Mouse (Mus musculus) stomach, embryonic 15.5 days (tissue): ENCODE data around the gene Gps2. TPM values are rescaled to one million over a fixed set of nuclear protein-coding genes. Genes with fewer than 3 reads are reported as not detected.
A peak's percentile ranks its signal among the peaks of the same experiment; 100 is the strongest.

Experiments
- ATAC-seq: fragments of 200-750 bp; cut with Nextera tagmentation; 2 replicates; pipeline ENCODE4 v1.8.0; 2017; ENCODE audit warnings: low read depth, moderate number of reproducible peaks, moderate TSS enrichment; ENCODE audit not compliant: insufficient read depth, low FRiP score
- H3K27ac ChIP-seq: fragments of 300-500 bp; sonication (generic); 2 replicates; pipeline ENCODE4 v1.5.1; 2015; ENCODE audit warnings: mild to moderate bottlenecking, inconsistent platforms
- H3K27me3 ChIP-seq: fragments of 300-500 bp; sonication (generic); replicated peaks from 2 replicates; pipeline ENCODE4 v1.6.1; 2015; ENCODE audit warnings: inconsistent platforms
- H3K36me3 ChIP-seq: fragments of 300-500 bp; sonication (generic); 2 replicates; pipeline ENCODE4 v1.6.1; 2015; ENCODE audit warnings: inconsistent platforms
- H3K4me1 ChIP-seq: fragments of 300-500 bp; sonication (generic); 2 replicates; pipeline ENCODE4 v1.6.1; 2015; ENCODE audit warnings: inconsistent platforms
- H3K4me2 ChIP-seq: fragments of 300-500 bp; sonication (generic); 2 replicates; pipeline ENCODE4 v1.6.1; 2015; ENCODE audit warnings: mild to moderate bottlenecking, inconsistent platforms
- H3K4me3 ChIP-seq: fragments of 300-500 bp; sonication (generic); replicated peaks from 2 replicates; pipeline ENCODE4 v1.5.1; 2015; ENCODE audit warnings: inconsistent platforms
- H3K9ac ChIP-seq: fragments of 300-500 bp; sonication (generic); 2 replicates; pipeline ENCODE4 v1.6.1; 2015; ENCODE audit warnings: inconsistent platforms
- H3K9me3 ChIP-seq: fragments of 300-500 bp; sonication (generic); 2 replicates; pipeline ENCODE4 v1.6.1; 2016; ENCODE audit warnings: inconsistent platforms
- WGBS: fragments of 180-500 bp; shearing (Covaris S2); methylation state at CpG from one replicate; pipeline ENCODE4 v1.1.7; 2015; 5-methylcytosine and 5-hydroxymethylcytosine counted together
- polyA plus RNA-seq: library from polyadenylated mRNA; unstranded; fragments of >200 nt; fragmentation: Nextera tagmentation; extraction: Ambion mirVana; gene quantifications from 2 replicates; pipeline ENCODE4 v1.2.1, GENCODE M21; 2015

Gene Gps2
- polyA plus RNA-seq = 66.2 and 69.1 TPM in 2 replicates

GRCm38 (mm10) chr11:69913554-69914371 lies at the start of gene Gps2:
Gene Gps2, plus strand, starts transcription at chr11:69913888.
- ATAC-seq = peak; percentile 80
- Histone ChIP-seq H3K36me3 (peaks cover 68% of the 10 kb centered on the region), H3K4me1 (peaks cover 20% of the 10 kb centered on the region), H3K27me3 (no peaks in the 10 kb centered on the region), H3K4me2 (peak within 1 kb of the TSS; percentile 79), H3K9me3 (no peaks in the 10 kb centered on the region), H3K4me3 (peak within 1 kb of the TSS; percentile 69), H3K27ac (peak within 1 kb of the TSS; percentile 85), H3K9ac (peak within 1 kb of the TSS; percentile 82)
- WGBS = 2% methylated on average over 61 of the region's 61 CpGs

- no peak overlapping the region for H3K27ac ChIP-seq
- no peak for ATAC-seq
- no peak overlapping the region for H3K4me3 ChIP-seq
- no peak overlapping the region for H3K9ac ChIP-seq
- no peaks in the 10 kb centered on the region for H3K4me1 ChIP-seq
- no peak overlapping the region for H3K4me2 ChIP-seq
- no peaks in the 10 kb centered on the region for H3K36me3 ChIP-seq
- WGBS = 45% methylated on average over 8 of the region's 8 CpGs
- H3K27me3 ChIP-seq = 0 out of 2 replicates have a peak, but pooled peaks cover under 1% of the 10 kb centered on the region
- H3K9me3 ChIP-seq = no peaks in the 10 kb centered on the region
These were observed 49.4 kb upstream of the Gps2 start for GRCm38 (mm10) chr11:69864138-69864860.

- no peak overlapping the region for H3K4me2 ChIP-seq
- 81% methylated on average over 9 of the region's 9 CpGs for WGBS
- no peaks in the 10 kb centered on the region for H3K4me1 ChIP-seq
- no peak overlapping the region for H3K4me3 ChIP-seq
- H3K36me3 ChIP-seq = no peaks in the 10 kb centered on the region
- no peak overlapping the region for H3K27ac ChIP-seq
- no peaks in the 10 kb centered on the region for H3K9me3 ChIP-seq
- ATAC-seq = no peak
- no peaks in the 10 kb centered on the region for H3K27me3 ChIP-seq
- H3K9ac ChIP-seq = no peak overlapping the region
These were observed 48.1 kb upstream of the Gps2 start for GRCm38 (mm10) chr11:69865561-69865960.

GRCm38 (mm10) chr11:69867335-69867734 lies 46.4 kb upstream of the Gps2 start:
- H3K27ac ChIP-seq = no peak overlapping the region
- H3K36me3 ChIP-seq = no peaks in the 10 kb centered on the region
- ATAC-seq = no peak
- no peak overlapping the region for H3K9ac ChIP-seq
- no peaks in the 10 kb centered on the region for H3K9me3 ChIP-seq
- no peaks in the 10 kb centered on the region for H3K4me1 ChIP-seq
- 58% methylated on average over 9 of the region's 9 CpGs for WGBS
- no peaks in the 10 kb centered on the region for H3K27me3 ChIP-seq
- H3K4me2 ChIP-seq = no peak overlapping the region
- no peak overlapping the region for H3K4me3 ChIP-seq

- ATAC-seq = no peak
- Histone ChIP-seq H3K27me3 (no peaks in the 10 kb centered on the region), H3K36me3 (no peaks in the 10 kb centered on the region), H3K4me1 (no peaks in the 10 kb centered on the region), H3K4me2 (no peak overlapping the region), H3K9me3 (no peaks in the 10 kb centered on the region), H3K9ac (no peak overlapping the region), H3K4me3 (no peak overlapping the region), H3K27ac (no peak overlapping the region)
- 84% methylated on average over 2 of the region's 2 CpGs for WGBS
These were observed 43.2 kb upstream of the Gps2 start for GRCm38 (mm10) chr11:69870289-69871069.

- 87% methylated on average over 7 of the region's 7 CpGs for WGBS
- H3K4me3 ChIP-seq = no peak overlapping the region
These were observed 41.9 kb upstream of the Gps2 start for GRCm38 (mm10) chr11:69871822-69872221.

GRCm38 (mm10) chr11:69872451-69872850 lies 41.2 kb upstream of the Gps2 start:
- H3K4me3 ChIP-seq = no peak overlapping the region
- H3K4me1 ChIP-seq = peaks cover 18% of the 10 kb centered on the region
- H3K27ac ChIP-seq = no peak overlapping the region
- WGBS = 78% methylated on average over 4 of the region's 4 CpGs
- no peaks in the 10 kb centered on the region for H3K9me3 ChIP-seq
- no peak overlapping the region for H3K4me2 ChIP-seq
- no peak for ATAC-seq
- no peaks in the 10 kb centered on the region for H3K27me3 ChIP-seq
- H3K36me3 ChIP-seq = no peaks in the 10 kb centered on the region
- no peak overlapping the region for H3K9ac ChIP-seq

More at GRCm38 (mm10) chr11:69871822-69872221, 41.9 kb upstream of the Gps2 start:
- ATAC-seq = no peak
- no peak overlapping the region for H3K9ac ChIP-seq
- H3K4me1 ChIP-seq = peaks cover 13% of the 10 kb centered on the region
- no peak overlapping the region for H3K4me2 ChIP-seq
- no peak overlapping the region for H3K27ac ChIP-seq
- H3K9me3 ChIP-seq = no peaks in the 10 kb centered on the region
- no peaks in the 10 kb centered on the region for H3K27me3 ChIP-seq
- no peaks in the 10 kb centered on the region for H3K36me3 ChIP-seq

GRCm38 (mm10) chr11:69876186-69876585 lies 37.5 kb upstream of the Gps2 start:
- Histone ChIP-seq H3K27me3 (no peaks in the 10 kb centered on the region), H3K4me2 (no peak overlapping the region), H3K9ac (no peak overlapping the region), H3K36me3 (no peaks in the 10 kb centered on the region), H3K4me3 (no peak overlapping the region), H3K27ac (peak overlapping the region; percentile 72), H3K4me1 (peaks cover 41% of the 10 kb centered on the region), H3K9me3 (no peaks in the 10 kb centered on the region)
- no peak for ATAC-seq
- 36% methylated on average over 7 of the region's 7 CpGs for WGBS

- ATAC-seq = 0 out of 2 replicates have a peak, but pooled peaks have one; percentile 21
- Histone ChIP-seq H3K36me3 (no peaks in the 10 kb centered on the region), H3K9me3 (no peaks in the 10 kb centered on the region), H3K4me3 (no peak overlapping the region; the same call in 1 of the 2 replicates), H3K4me1 (peaks cover 46% of the 10 kb centered on the region), H3K4me2 (peak overlapping the region; percentile 44), H3K9ac (no peak overlapping the region), H3K27me3 (no peaks in the 10 kb centered on the region), H3K27ac (peak overlapping the region; percentile 72)
- WGBS = 5% methylated on average over 12 of the region's 12 CpGs
These were observed 36.8 kb upstream of the Gps2 start for GRCm38 (mm10) chr11:69876867-69877266.

GRCm38 (mm10) chr11:69877878-69878277 lies 35.8 kb upstream of the Gps2 start, which contains the start of gene Tmem95:
Gene Tmem95, minus strand, starts transcription at chr11:69878018.
- no peaks in the 10 kb centered on the region for H3K9me3 ChIP-seq
- no peaks in the 10 kb centered on the region for H3K27me3 ChIP-seq
- H3K9ac ChIP-seq = no peak within 1 kb of the TSS
- H3K27ac ChIP-seq = peak within 1 kb of the TSS; percentile 72
- H3K4me1 ChIP-seq = peaks cover 47% of the 10 kb centered on the region
- H3K4me3 ChIP-seq = peak within 1 kb of the TSS; percentile 3; the same call in 1 of the 2 replicates
- H3K4me2 ChIP-seq = peak within 1 kb of the TSS; percentile 90
- no peak for ATAC-seq
- WGBS = 82% methylated on average over 11 of the region's 11 CpGs
- no peaks in the 10 kb centered on the region for H3K36me3 ChIP-seq

- H3K4me2 ChIP-seq = peak overlapping the region; percentile 90
- 71% methylated on average over 3 of the region's 3 CpGs for WGBS
- ATAC-seq = no peak
These were observed 35.3 kb upstream of the Gps2 start for GRCm38 (mm10) chr11:69878399-69878798.

More at GRCm38 (mm10) chr11:69878399-69878798, 35.3 kb upstream of the Gps2 start:
- no peak overlapping the region for H3K9ac ChIP-seq
- H3K36me3 ChIP-seq = no peaks in the 10 kb centered on the region
- no peaks in the 10 kb centered on the region for H3K27me3 ChIP-seq
- H3K4me3 ChIP-seq = 0 out of 2 replicates have a peak overlapping the region, but pooled peaks have one; percentile 3
- no peak overlapping the region for H3K27ac ChIP-seq
- peaks cover 47% of the 10 kb centered on the region for H3K4me1 ChIP-seq
- H3K9me3 ChIP-seq = no peaks in the 10 kb centered on the region
